Mouse (Mus musculus): ENCODE results near the gene RPS10-NUDT3. TPM values are rescaled to one million over a fixed set of nuclear protein-coding genes. Genes with fewer than 3 reads are reported as not detected.

RPS10-NUDT3 gene
- polyA plus RNA-seq, 1 experiment from 2014 or later: not detected

DNA sequence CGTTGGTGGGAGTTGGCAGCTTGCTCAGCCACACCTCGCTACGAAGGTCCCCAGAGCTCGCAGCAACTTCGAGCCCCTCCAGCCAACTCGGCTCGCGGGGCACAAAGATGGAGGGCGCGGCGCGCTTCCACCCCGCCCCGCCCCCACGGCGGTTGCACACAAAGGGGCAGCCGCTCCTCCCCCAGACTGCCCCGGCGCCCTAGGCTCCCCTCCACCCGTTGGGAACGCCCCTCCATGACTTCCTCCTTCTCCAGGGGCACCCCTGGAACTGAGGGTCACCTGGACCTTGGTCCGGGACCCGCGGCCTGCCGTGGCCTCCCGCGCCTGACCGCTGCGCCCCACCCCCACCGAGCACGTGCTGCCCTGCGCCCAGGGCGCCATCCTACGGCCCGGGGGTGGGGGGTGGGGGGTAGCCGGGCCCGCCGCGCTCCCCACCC, 79.9 kb downstream of the RPS10-NUDT3 start:
- Histone ChIP-seq H3K4me3 (peak overlapping the region; percentile 89), H3K9ac (peak overlapping the region; percentile 59), H3K4me1 (peaks cover 38% of the 10 kb centered on the region), H3K27ac (peak overlapping the region; percentile 95), H3K9me3 (replicated peaks) (no peaks in the 10 kb centered on the region), H3K36me3 (no peaks in the 10 kb centered on the region), H3K27me3 (peaks cover 10% of the 10 kb centered on the region; the same call in 1 of the 2 replicates), H3K4me2 (replicated peaks) (peak overlapping the region; percentile 82)
- 1% methylated on average over 38 of the region's 39 CpGs for WGBS
- ATAC-seq (ENCODE audit: low FRiP score): no peak

DNA sequence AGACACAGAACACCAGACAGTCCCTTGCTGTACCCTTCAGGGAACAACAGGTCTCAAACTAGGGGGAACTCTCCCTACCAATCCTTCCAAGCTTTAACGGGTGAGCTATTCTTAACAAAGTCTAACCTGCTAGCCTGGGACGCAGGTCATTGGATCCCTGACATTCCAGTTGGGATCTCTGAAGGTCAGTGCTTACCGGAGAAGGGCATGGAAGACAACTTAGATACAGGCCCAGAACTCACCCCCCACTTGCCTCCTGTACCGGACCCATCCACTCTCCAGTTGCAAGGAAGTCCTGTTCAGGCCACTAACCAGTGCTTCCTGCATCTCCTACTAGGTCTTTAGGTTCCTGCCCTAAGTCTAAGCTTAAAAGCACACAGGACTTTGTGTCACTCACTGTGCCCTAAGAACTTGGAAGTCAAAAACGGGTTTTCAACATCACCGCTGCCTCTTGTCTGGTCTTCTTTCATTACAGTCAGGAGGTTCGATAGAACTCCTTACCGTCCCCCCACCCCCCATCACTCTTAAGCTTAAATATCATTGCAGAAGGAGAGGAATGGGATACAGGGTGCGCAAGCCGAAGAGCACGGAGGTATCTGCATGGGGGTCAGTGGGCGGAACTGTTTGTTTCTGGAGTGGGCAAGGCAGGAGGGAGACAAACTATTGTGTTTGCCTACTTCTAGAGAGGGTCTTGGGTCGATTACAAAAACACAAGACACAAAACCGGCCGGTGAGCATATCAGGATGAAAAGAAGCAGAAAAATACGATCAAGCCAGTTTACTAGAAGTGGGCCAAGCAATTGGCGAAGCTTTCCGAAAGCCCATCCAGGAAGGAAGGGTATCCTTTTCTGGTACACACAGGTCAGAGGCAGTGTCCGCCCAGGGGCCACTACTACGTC, 80.7 kb downstream of the RPS10-NUDT3 start:
- 40% methylated on average over 20 of the region's 20 CpGs for WGBS

DNA sequence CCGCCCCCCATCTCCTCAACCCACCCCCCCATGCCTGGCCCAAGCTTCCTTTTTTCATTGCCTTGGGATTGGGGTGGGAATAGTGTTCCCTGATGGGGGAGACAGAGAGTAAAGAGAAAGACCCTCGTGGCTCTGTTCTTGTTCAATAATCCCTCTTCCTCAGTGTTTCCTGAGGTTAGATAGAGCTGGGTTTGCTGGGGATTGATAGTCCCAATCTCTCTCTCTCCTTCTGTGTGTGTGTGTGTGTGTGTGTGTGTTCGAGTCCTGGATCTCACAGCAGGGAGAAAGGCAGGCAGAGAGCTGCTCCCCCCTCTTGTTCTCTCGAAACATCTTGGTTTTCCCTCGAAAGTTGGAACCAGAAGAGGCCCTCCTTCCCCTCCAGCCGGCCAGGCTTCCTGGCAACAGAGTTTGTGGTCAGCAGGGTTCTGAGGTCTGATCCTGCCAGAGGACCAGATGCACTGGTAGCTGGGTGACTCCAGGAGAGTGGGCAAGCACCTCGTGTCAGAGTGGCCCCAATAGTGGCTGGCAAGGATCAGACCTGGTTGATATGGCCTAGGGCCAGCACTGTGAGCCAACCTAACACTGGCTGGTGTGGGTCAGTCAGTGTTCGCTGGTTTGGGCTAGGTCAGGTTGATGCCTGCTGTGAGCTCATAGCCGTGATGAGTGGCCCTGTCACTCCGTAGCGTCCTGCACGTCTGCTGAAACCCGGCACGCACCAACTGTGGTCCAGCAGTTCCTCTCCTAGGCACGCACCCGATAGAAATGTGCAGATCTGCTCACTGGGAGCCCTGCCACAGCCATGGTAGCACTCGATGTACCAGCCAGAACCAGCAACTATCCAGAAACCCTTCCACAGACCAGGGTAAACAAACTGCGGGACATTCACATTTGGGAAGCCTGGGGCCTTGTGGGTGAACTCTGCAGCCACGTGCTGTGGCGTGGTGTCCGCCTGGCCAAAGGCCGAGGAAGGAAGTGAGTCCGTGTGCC, 82.5 kb downstream of the RPS10-NUDT3 start:
- H3K9ac ChIP-seq: no peak overlapping the region
- H3K9me3 ChIP-seq (replicated peaks): no peaks in the 10 kb centered on the region
- H3K4me1 ChIP-seq: peaks cover 33% of the 10 kb centered on the region
- 77% methylated on average over 23 of the region's 23 CpGs for WGBS
- no peak overlapping the region for H3K4me3 ChIP-seq
- ATAC-seq (ENCODE audit: low FRiP score): no peak
- H3K4me2 ChIP-seq (replicated peaks): no peak overlapping the region
- peaks cover 10% of the 10 kb centered on the region; the same call in 1 of the 2 replicates for H3K27me3 ChIP-seq
- H3K36me3 ChIP-seq: no peaks in the 10 kb centered on the region
- H3K27ac ChIP-seq: no peak overlapping the region

More for the DNA sequence above, 80.7 kb downstream of the RPS10-NUDT3 start:
- peaks cover 10% of the 10 kb centered on the region; the same call in 1 of the 2 replicates for H3K27me3 ChIP-seq
- H3K27ac ChIP-seq: peak overlapping the region; percentile 95
- peak overlapping the region; percentile 82 for H3K4me2 ChIP-seq (replicated peaks)
- peak overlapping the region; percentile 89; the same call in 1 of the 2 replicates for H3K4me3 ChIP-seq
- peaks cover 42% of the 10 kb centered on the region for H3K4me1 ChIP-seq
- H3K9me3 ChIP-seq (replicated peaks): no peaks in the 10 kb centered on the region
- H3K9ac ChIP-seq: peak overlapping the region; percentile 59
- ATAC-seq (ENCODE audit: low FRiP score): no peak
- no peaks in the 10 kb centered on the region for H3K36me3 ChIP-seq

DNA sequence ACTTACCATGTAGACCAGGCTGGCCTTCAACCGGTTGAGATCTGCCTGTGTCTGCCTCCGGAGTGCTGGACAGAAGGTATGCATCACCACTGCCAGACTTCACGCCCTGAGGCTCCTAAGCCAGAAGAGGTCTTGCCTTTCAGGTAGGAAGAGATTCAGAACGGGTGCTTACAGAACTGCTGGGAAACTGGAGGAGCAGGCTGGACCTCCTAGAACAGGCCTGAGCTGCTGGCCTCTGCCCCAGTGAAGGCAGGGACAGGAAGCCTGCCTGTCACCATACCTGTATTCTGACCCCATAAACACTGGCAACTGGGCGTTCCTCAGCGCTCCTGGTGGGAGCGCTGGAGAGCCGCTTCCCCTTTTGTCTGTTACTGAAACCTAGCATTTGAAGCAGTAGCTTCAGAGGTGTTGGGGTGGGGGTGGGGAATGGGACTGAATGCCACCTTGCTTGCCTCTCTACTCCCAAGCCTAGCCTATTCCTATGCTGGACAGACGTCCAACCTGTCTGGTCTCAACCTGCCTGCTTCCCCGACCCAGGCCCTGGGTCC, 83.6 kb downstream of the RPS10-NUDT3 start:
- ATAC-seq (ENCODE audit: low FRiP score): no peak
- no peak overlapping the region for H3K9ac ChIP-seq
- peaks cover 30% of the 10 kb centered on the region for H3K4me1 ChIP-seq

DNA sequence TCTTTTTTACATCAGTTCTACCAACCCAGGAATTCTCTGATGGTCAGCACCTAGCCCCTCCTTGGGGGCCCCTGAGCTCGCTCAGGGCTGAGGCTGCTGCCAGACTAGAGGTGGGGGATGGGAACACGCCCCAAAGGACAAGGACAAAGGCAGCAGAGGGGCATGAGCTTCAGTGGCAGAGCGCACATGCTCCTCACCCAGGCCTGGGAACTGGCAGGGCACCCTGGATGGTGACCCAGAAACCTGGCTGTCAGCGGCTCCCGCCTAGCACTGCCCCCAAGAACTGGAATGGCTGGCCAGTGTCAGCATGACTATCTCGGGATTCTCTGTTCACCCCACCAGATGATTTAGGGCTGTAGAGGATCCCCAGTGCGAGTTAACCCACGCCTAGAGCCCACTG, 85.8 kb downstream of the RPS10-NUDT3 start:
- WGBS: 40% methylated on average over 8 of the region's 8 CpGs
- peaks cover 3% of the 10 kb centered on the region; the same call in 1 of the 2 replicates for H3K27me3 ChIP-seq
- H3K27ac ChIP-seq: no peak overlapping the region
- no peak overlapping the region for H3K4me3 ChIP-seq
- H3K4me2 ChIP-seq (replicated peaks): 0 out of 2 replicates have a peak overlapping the region, but pooled peaks have one; percentile 2
- H3K9ac ChIP-seq: peak overlapping the region; percentile 15; the same call in 1 of the 2 replicates
- H3K4me1 ChIP-seq: peaks cover 16% of the 10 kb centered on the region
- H3K36me3 ChIP-seq: no peaks in the 10 kb centered on the region
- peak; percentile 39; the same call in 1 of the 2 replicates for ATAC-seq (ENCODE audit: low FRiP score)
- no peaks in the 10 kb centered on the region for H3K9me3 ChIP-seq (replicated peaks)

More for the DNA sequence above, 83.6 kb downstream of the RPS10-NUDT3 start:
- Histone ChIP-seq H3K36me3 (no peaks in the 10 kb centered on the region), H3K27me3 (peaks cover 10% of the 10 kb centered on the region; the same call in 1 of the 2 replicates), H3K9me3 (replicated peaks) (no peaks in the 10 kb centered on the region), H3K27ac (no peak overlapping the region), H3K4me2 (replicated peaks) (no peak overlapping the region), H3K4me3 (no peak overlapping the region)
- 61% methylated on average over 10 of the region's 10 CpGs for WGBS

DNA sequence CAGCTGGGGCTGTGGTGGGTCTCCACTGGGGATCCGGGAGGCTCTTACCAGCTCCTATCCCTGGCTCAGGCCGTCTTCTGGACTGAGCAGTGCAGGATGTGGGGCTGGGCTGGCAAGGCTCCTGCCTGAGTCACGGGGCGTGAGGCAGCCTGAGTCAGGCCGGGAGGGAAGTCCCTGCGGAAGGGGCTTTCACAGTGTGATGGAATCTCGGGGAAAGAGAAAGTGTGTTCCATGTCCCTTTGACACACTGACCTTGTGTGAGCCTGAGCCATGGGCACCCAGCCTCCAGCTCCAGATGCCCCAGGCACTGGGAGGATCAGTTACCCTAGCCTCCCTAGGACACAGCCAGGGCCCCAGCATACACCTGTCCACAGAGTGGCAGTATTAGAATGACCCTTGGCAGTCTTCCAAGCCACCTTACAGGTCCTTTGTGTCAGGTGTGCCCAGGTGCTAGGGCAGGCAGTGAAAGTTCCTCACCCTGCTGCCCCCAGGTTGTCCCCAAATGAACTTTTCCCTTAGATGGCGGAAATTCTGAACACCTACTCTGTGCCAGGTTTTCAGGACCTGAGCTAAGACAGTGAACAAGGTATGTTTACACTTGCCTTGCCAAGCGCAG, 87.7 kb downstream of the RPS10-NUDT3 start:
- 70% methylated on average over 9 of the region's 9 CpGs for WGBS
- no peaks in the 10 kb centered on the region for H3K27me3 ChIP-seq
- ATAC-seq (ENCODE audit: low FRiP score): no peak

DNA sequence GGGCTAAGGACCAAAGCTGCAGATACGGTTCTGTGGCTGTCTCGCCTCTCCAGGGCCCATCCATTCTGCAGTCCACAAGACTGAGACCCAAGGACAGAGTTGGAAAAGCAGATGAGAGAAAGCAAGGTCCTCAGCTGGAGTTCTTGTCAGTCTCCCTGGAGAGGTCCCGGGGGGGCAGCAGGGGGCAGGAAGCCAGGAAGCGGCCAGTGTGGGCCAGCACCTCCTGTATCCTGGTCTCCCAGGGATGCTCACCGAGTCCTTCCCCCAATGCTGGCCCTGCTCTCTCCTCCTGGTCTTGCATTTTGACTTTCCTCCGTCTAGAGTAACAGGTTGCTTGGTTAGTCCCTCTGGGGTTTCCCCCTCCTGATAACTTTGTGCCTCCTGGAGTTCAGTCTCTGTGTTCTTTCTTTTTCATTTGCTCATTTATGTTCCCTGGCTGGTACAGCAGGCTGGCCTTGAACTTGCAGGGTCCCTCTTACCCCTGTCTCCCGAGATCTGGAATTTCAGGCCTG, 88.4 kb downstream of the RPS10-NUDT3 start:
- Histone ChIP-seq H3K4me1 (peaks cover 16% of the 10 kb centered on the region), H3K4me2 (replicated peaks) (no peak overlapping the region), H3K27ac (no peak overlapping the region), H3K36me3 (no peaks in the 10 kb centered on the region), H3K4me3 (no peak overlapping the region), H3K9ac (no peak overlapping the region), H3K9me3 (replicated peaks) (no peaks in the 10 kb centered on the region), H3K27me3 (no peaks in the 10 kb centered on the region)
- ATAC-seq (ENCODE audit: low FRiP score): no peak
- 71% methylated on average over 7 of the region's 7 CpGs for WGBS

More for the DNA sequence above, 87.7 kb downstream of the RPS10-NUDT3 start:
- no peaks in the 10 kb centered on the region for H3K36me3 ChIP-seq
- H3K9ac ChIP-seq: no peak overlapping the region
- H3K27ac ChIP-seq: no peak overlapping the region
- H3K9me3 ChIP-seq (replicated peaks): no peaks in the 10 kb centered on the region
- no peak overlapping the region for H3K4me2 ChIP-seq (replicated peaks)
- H3K4me3 ChIP-seq: no peak overlapping the region
- H3K4me1 ChIP-seq: peaks cover 16% of the 10 kb centered on the region

DNA sequence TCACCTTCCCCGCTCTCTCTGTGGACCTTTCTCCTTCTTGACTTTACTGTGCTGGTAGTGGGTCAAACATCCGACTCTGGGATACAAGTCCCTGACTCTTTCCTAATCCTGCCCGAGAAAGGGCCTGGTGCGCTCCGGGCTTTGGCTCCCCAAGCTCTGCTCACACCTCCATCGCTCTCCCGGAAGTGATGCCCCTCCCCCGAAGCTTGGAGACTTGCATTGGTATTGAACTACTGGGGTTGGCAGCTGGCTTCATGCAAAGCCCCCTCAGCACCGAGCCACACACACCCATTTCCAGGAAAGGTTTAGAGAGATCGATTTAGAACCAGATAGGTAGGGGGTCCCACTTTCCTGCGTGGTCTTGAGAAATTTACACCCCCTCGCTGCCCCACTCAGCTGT, 89.0 kb downstream of the RPS10-NUDT3 start:
- no peaks in the 10 kb centered on the region for H3K36me3 ChIP-seq
- no peak for ATAC-seq (ENCODE audit: low FRiP score)
- WGBS: 45% methylated on average over 12 of the region's 12 CpGs

DNA sequence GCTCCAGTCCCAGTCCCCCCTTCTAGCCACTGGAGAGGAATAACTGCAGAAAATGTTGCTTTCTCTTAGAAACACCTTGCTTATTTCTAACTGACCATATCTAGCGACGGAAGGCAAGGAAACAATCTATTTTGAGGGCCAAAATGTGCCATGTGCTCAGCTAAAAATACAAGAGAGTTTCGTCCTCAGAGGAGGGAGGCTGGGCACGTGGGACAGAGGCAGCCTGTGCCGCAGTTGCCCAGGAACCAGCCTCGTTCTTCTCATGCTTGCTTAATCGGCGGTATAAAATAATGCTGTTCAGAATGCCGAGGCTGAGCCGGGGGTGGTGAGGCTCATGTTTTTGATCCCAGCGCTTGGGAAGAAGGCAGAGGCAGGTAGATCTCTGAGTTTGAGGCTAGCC, 90.5 kb downstream of the RPS10-NUDT3 start:
- Histone ChIP-seq H3K4me3 (no peak overlapping the region), H3K36me3 (no peaks in the 10 kb centered on the region), H3K9me3 (replicated peaks) (no peaks in the 10 kb centered on the region), H3K27me3 (no peaks in the 10 kb centered on the region), H3K9ac (no peak overlapping the region), H3K27ac (no peak overlapping the region), H3K4me1 (peaks cover 12% of the 10 kb centered on the region), H3K4me2 (replicated peaks) (no peak overlapping the region)
- ATAC-seq (ENCODE audit: low FRiP score): no peak
- WGBS: 83% methylated on average over 11 of the region's 11 CpGs

More for the DNA sequence above, 89.0 kb downstream of the RPS10-NUDT3 start:
- H3K9me3 ChIP-seq (replicated peaks): no peaks in the 10 kb centered on the region
- no peak overlapping the region for H3K27ac ChIP-seq
- H3K27me3 ChIP-seq: no peaks in the 10 kb centered on the region
- no peak overlapping the region for H3K9ac ChIP-seq
- no peak overlapping the region for H3K4me3 ChIP-seq
- no peak overlapping the region for H3K4me2 ChIP-seq (replicated peaks)
- H3K4me1 ChIP-seq: peaks cover 16% of the 10 kb centered on the region

DNA sequence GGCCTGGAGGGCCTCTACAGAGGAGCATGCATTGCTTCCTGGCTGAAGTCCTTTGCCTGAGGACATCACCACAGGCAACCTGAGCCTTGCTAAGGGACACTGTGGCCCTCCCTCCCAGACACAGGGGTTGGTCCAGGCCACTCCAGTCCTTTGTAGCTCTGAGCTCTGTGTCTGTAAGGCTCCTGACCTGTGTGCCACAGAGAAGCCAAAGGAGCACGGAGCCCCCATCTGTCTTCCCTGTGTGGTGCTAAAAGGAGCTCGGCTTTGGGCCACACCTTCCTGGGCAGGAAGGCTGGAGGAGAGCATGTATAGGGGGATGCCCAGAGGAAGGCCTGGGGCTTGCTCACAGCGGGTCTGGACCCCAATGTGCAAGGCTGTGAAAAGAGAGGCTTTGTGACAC, 93.0 kb downstream of the RPS10-NUDT3 start:
- Histone ChIP-seq H3K4me1 (no peaks in the 10 kb centered on the region), H3K4me3 (no peak overlapping the region), H3K36me3 (no peaks in the 10 kb centered on the region), H3K27ac (no peak overlapping the region), H3K9ac (no peak overlapping the region), H3K4me2 (replicated peaks) (no peak overlapping the region), H3K9me3 (replicated peaks) (no peaks in the 10 kb centered on the region), H3K27me3 (no peaks in the 10 kb centered on the region)
- ATAC-seq (ENCODE audit: low FRiP score): no peak
- WGBS: 72% methylated on average over 3 of the region's 3 CpGs

DNA sequence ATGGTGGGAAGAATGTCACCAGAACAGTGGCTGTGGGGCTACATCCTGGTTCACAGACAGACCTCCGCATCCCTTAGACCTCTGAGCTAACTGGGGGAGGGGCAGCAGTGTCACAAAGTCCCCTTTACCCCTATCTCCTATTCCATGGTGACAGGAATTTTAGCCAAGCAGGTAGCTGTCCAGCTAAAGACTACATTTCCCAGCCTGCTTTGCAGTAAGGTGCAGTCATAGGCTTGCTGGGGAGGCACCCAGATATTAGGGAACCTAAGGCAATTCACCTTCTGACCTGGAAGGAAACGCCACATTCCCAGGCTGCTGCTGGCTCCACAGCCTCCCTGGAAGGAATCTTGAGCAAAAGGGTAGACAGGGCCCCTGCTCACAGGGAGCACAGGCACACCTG, 93.8 kb downstream of the RPS10-NUDT3 start:
- H3K27ac ChIP-seq: no peak overlapping the region
- H3K4me1 ChIP-seq: no peaks in the 10 kb centered on the region
- H3K4me3 ChIP-seq: no peak overlapping the region
- no peaks in the 10 kb centered on the region for H3K36me3 ChIP-seq
- H3K27me3 ChIP-seq: peaks cover 4% of the 10 kb centered on the region; the same call in 1 of the 2 replicates
- WGBS: 80% methylated on average over 2 of the region's 2 CpGs
- no peak for ATAC-seq (ENCODE audit: low FRiP score)
- H3K9ac ChIP-seq: no peak overlapping the region
- H3K9me3 ChIP-seq (replicated peaks): no peaks in the 10 kb centered on the region
- no peak overlapping the region for H3K4me2 ChIP-seq (replicated peaks)
